ENCODE assay signal across 21 mouse cellular contexts in genomic region chr4:4722081-4722480, GRCm38 (mm10).
DNase-seq lines count a peak whose midpoint lies in the region; ATAC-seq and TF ChIP-seq lines count a peak whose summit lies in the region.
"Had no signal": no experiment of that assay in that cellular context is flagged by ENCODE, and none has a peak within 500 bp of the region (broad histone marks: within the 10 kb centered on the region; RNA-seq: fewer than 3 reads in every experiment).

No protein-coding gene starts in this region.

- no peak overlapping the region for H3K4me3 ChIP-seq in layer of hippocampus, adult 2 months
- H3K4me3 ChIP-seq in liver, postnatal 0 days (ENCODE audit: low read depth, low read length) = no peak overlapping the region
- H3K4me3 ChIP-seq: embryonic facial prominence, embryonic 12.5 days; forebrain, embryonic 15.5 days; heart, adult 2 months; hindbrain, embryonic 13.5 days; intestine, embryonic 15.5 days had no signal

- H3K9me3 ChIP-seq in liver, postnatal 0 days (ENCODE audit: low read length) = no peaks in the 10 kb centered on the region
- H3K9me3 ChIP-seq: embryonic facial prominence, embryonic 12.5 days; forebrain, embryonic 15.5 days; G1E; hindbrain, embryonic 13.5 days; intestine, embryonic 15.5 days had no signal

- H3K27ac ChIP-seq in layer of hippocampus, adult 2 months = no peak overlapping the region
- H3K27ac ChIP-seq in liver, postnatal 0 days (ENCODE audit: low read depth) = no peak overlapping the region
- H3K27ac ChIP-seq: embryonic facial prominence, embryonic 12.5 days; forebrain, embryonic 15.5 days; heart, adult 2 months; hindbrain, embryonic 13.5 days; intestine, embryonic 15.5 days had no signal

- no peak overlapping the region for H3K9ac ChIP-seq in liver, postnatal 0 days (replicated peaks)
- H3K9ac ChIP-seq: embryonic facial prominence, embryonic 12.5 days; forebrain, embryonic 15.5 days; hindbrain, embryonic 13.5 days; intestine, embryonic 15.5 days had no signal

- no peak for ATAC-seq in liver, postnatal 0 days
- ATAC-seq: forebrain, embryonic 15.5 days; intestine, embryonic 15.5 days had no signal

- no peak overlapping the region for H3K4me2 ChIP-seq in liver, postnatal 0 days (ENCODE audit: low read depth, low read length)
- H3K4me2 ChIP-seq: embryonic facial prominence, embryonic 12.5 days; forebrain, embryonic 15.5 days; hindbrain, embryonic 13.5 days; intestine, embryonic 15.5 days had no signal

- TF ChIP-seq CTCF in layer of hippocampus, adult 2 months (conservative IDR thresholded peaks at IDR 0.05) = peak; percentile 72
- no peak for TF ChIP-seq CTCF in liver, postnatal 0 days (IDR thresholded peaks at IDR 0.05; ENCODE audit: low read depth)

- no peak for TF ChIP-seq EP300 in liver, postnatal 0 days (IDR thresholded peaks at IDR 0.05; ENCODE audit: low read depth)

- no peaks in the 10 kb centered on the region for H3K4me1 ChIP-seq in liver, postnatal 0 days (ENCODE audit: insufficient read depth)
- H3K4me1 ChIP-seq: embryonic facial prominence, embryonic 12.5 days; forebrain, embryonic 15.5 days; hindbrain, embryonic 13.5 days; intestine, embryonic 15.5 days had no signal

- peak; percentile 15 for DNase-seq in embryo, embryonic 10.5 days (ENCODE audit: low spot score)
- DNase-seq in embryo, embryonic 9.5 days (ENCODE audit: extremely low spot score) = no peak
- DNase-seq in layer of hippocampus, adult 2 months (ENCODE audit: low spot score in 2 of 2) = peak in 1 of 2 experiments; percentile 13
- DNase-seq in layer of hippocampus, adult 18-20 months (ENCODE audit: low spot score in 2 of 2) = no peak
- DNase-seq in ES-CJ7 (ENCODE audit: low read depth, low spot score) = peak; percentile 25
- peak; percentile 15 for DNase-seq in brain, adult 2 months (ENCODE audit: low read depth, low spot score)
- no peak for DNase-seq in liver, postnatal 0 days
- no peak for DNase-seq in urinary bladder, postnatal 25 days (ENCODE audit: low spot score)
- DNase-seq: B cell, adult 2 months; heart, adult 2 months; heart, postnatal 10 days; kidney, postnatal 25 days; liver; lung, adult 2 months; midbrain, embryonic 14.5 days; thymus, postnatal 4 days had no signal

- WGBS in liver, postnatal 0 days (ENCODE audit: insufficient replicate concordance) = 33% methylated on average over 1 of the region's 1 CpGs

- H3K27me3 ChIP-seq in liver, postnatal 0 days (ENCODE audit: insufficient read depth, low read length) = no peaks in the 10 kb centered on the region
- H3K27me3 ChIP-seq: embryonic facial prominence, embryonic 12.5 days; forebrain, embryonic 15.5 days; hindbrain, embryonic 13.5 days; intestine, embryonic 15.5 days had no signal

- H3K36me3 ChIP-seq in liver, postnatal 0 days (replicated peaks; ENCODE audit: insufficient read depth, low read length) = no peaks in the 10 kb centered on the region
- H3K36me3 ChIP-seq: embryonic facial prominence, embryonic 12.5 days; forebrain, embryonic 15.5 days; G1E; hindbrain, embryonic 13.5 days; intestine, embryonic 15.5 days had no signal

Comparison
In these comparisons a context has a peak if more than half of its experiments do, and no peak if none do; other contexts are left out.
1. DNase-seq: peak in embryo, embryonic 10.5 days (single experiment), ES-CJ7 (single experiment) and brain, adult 2 months (single experiment); none in embryo, embryonic 9.5 days (single experiment), layer of hippocampus, adult 18-20 months (0 of 2), liver, postnatal 0 days (single experiment) and urinary bladder, postnatal 25 days (single experiment).